Mouse (Mus musculus) midbrain, embryonic 11.5 days (tissue): ENCODE measurements around the gene Aldh3a2. TPM values are rescaled to one million over a fixed set of nuclear protein-coding genes. Genes with fewer than 3 reads are reported as not detected.

ENCODE experiments used
- ATAC-seq: fragments of 200-750 bp; cut with Nextera tagmentation; 2 replicates; pipeline ENCODE4 v1.8.0; 2017; ENCODE audit warnings: moderate TSS enrichment, moderate library complexity; ENCODE audit not compliant: low FRiP score
- DNase-seq: peaks from one replicate; pipeline ENCODE4 v3.0.0; 2015; ENCODE audit warnings: low spot score; ENCODE audit errors: missing footprints
- H3K27ac ChIP-seq: fragments of 300-500 bp; sonication (generic); 2 replicates; pipeline ENCODE4 v1.5.1; 2014; ENCODE audit warnings: low read depth, low read length
- H3K27me3 ChIP-seq: fragments of 300-500 bp; sonication (generic); 2 replicates; pipeline ENCODE4 v1.6.1; 2014; ENCODE audit warnings: mild to moderate bottlenecking, low read length, moderate library complexity, mixed read lengths; ENCODE audit not compliant: control insufficient read depth, insufficient read depth
- H3K36me3 ChIP-seq: fragments of 300-500 bp; sonication (generic); 2 replicates; pipeline ENCODE4 v1.6.1; 2014; ENCODE audit warnings: mild to moderate bottlenecking, low read length, moderate library complexity, mixed read lengths; ENCODE audit not compliant: control insufficient read depth, insufficient read depth
- H3K4me1 ChIP-seq: fragments of 300-500 bp; sonication (generic); 2 replicates; pipeline ENCODE4 v1.6.1; 2014; ENCODE audit warnings: low read length; ENCODE audit not compliant: control insufficient read depth, insufficient read depth
- H3K4me2 ChIP-seq: fragments of 300-500 bp; sonication (generic); 2 replicates; pipeline ENCODE4 v1.6.1; 2014; ENCODE audit warnings: mild to moderate bottlenecking, moderate library complexity
- H3K4me3 ChIP-seq: fragments of 300-500 bp; sonication (generic); 2 replicates; pipeline ENCODE4 v1.5.1; 2014; ENCODE audit warnings: low read depth, low read length
- H3K9ac ChIP-seq: fragments of 300-500 bp; sonication (generic); 2 replicates; pipeline ENCODE4 v1.6.1; 2014; ENCODE audit warnings: low read length
- H3K9me3 ChIP-seq: fragments of 300-500 bp; sonication (generic); 2 replicates; pipeline ENCODE4 v1.6.1; 2016; ENCODE audit warnings: low read length; ENCODE audit not compliant: control insufficient read depth
- WGBS: fragments of 180-500 bp; shearing (Covaris S2); extraction: QIAGEN DNeasy Blood & Tissue Kit; methylation state at CpG from one replicate; pipeline ENCODE4 v1.1.7; 2014; 5-methylcytosine and 5-hydroxymethylcytosine counted together
- polyA plus RNA-seq: library from polyadenylated mRNA; unstranded; fragments of >200 nt; fragmentation: Nextera tagmentation; extraction: Ambion mirVana; gene quantifications from 2 replicates; pipeline ENCODE4 v1.2.1, GENCODE M21; 2014

Aldh3a2 gene
- polyA plus RNA-seq, 1 experiment from 2014 or later: 26.0 TPM

- no peaks in the 10 kb centered on the region for H3K36me3 ChIP-seq
- H3K4me3 ChIP-seq: no peak overlapping the region
- ATAC-seq: no peak
- H3K4me1 ChIP-seq: no peaks in the 10 kb centered on the region
- no peak for DNase-seq
- no peak overlapping the region for H3K27ac ChIP-seq
- no peaks in the 10 kb centered on the region for H3K9me3 ChIP-seq
- no peaks in the 10 kb centered on the region for H3K27me3 ChIP-seq
- H3K4me2 ChIP-seq: no peak overlapping the region
- WGBS: 87% methylated on average over 2 of the region's 2 CpGs
- no peak overlapping the region for H3K9ac ChIP-seq
Measured at GRCm38 (mm10) chr11:61277937-61278336, 10.7 kb upstream of the Aldh3a2 start.

DNA sequence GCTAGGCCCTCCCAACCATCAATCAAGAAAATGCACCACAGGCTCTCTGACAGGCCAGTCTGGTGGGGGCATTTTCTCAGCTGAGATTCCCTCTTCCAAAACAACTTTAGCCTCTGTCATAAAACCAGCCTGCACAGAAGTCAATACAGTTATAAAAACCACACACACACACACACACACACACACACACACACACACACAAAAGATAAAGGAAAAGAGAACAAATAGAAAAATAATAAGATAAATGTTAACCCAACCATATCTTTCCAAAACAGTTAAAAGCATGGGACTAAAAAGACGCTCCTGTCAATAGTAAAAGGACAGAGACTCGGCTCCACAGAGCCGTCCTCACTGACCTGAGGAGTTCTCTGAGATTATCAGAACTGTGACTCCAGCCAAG, 9.2 kb upstream of the Aldh3a2 start:
- ATAC-seq (no peak), DNase-seq (no peak)
- no peak overlapping the region for H3K9ac ChIP-seq
- no peaks in the 10 kb centered on the region for H3K27me3 ChIP-seq
- H3K4me2 ChIP-seq: no peak overlapping the region
- H3K9me3 ChIP-seq: no peaks in the 10 kb centered on the region
- no peak overlapping the region for H3K4me3 ChIP-seq
- WGBS: 75% methylated on average over 3 of the region's 3 CpGs
- H3K27ac ChIP-seq: no peak overlapping the region
- no peaks in the 10 kb centered on the region for H3K36me3 ChIP-seq
- H3K4me1 ChIP-seq: no peaks in the 10 kb centered on the region

DNA sequence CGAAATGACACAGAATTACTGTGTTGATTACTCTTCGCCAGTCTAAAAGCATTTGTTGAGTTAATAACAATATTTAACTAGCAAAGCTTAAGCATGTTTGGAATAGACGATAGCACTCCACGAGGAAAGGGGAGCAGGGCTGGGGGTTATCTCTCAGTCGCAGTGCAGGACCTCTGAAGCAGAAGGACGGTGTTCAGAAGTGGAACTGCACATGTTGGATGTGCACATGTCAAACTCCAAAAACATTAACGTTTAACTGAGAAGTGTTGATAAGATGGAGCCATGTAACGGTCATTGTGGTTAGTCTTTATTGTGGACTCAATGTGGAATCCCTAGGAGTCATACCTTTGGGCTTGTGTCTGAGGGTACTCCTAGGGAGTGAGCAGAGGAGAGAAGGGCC, 7.8 kb upstream of the Aldh3a2 start:
- H3K9me3 ChIP-seq: no peaks in the 10 kb centered on the region
- H3K9ac ChIP-seq: no peak overlapping the region
- no peaks in the 10 kb centered on the region for H3K4me1 ChIP-seq
- no peaks in the 10 kb centered on the region for H3K27me3 ChIP-seq
- H3K36me3 ChIP-seq: no peaks in the 10 kb centered on the region
- H3K4me2 ChIP-seq: no peak overlapping the region
- H3K4me3 ChIP-seq: no peak overlapping the region
- WGBS: 81% methylated on average over 8 of the region's 8 CpGs
- no peak overlapping the region for H3K27ac ChIP-seq
- ATAC-seq (no peak), DNase-seq (no peak)

DNA sequence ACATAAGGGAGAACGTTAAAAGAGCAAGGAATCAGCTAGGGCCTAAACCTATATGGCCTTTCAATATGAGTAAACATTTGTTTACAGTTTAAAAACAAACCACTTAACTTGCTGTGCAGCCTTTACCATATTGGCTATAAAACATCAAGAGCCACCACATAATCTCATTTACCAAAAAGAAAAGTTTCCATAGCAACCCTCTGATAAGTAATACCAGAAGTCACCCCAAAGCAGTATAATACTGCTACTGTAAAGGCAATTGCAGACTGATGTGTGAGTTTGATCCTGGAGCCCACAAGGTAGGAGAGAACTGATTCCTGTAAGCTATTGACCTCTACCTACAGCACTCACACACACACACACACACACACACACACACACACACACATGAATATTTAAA, 7.2 kb upstream of the Aldh3a2 start:
- no peak overlapping the region for H3K9ac ChIP-seq
- H3K36me3 ChIP-seq: no peaks in the 10 kb centered on the region
- WGBS: 94% methylated on average over 1 of the region's 1 CpGs
- no peak for DNase-seq
- no peak overlapping the region for H3K27ac ChIP-seq
- no peaks in the 10 kb centered on the region for H3K27me3 ChIP-seq
- ATAC-seq: no peak
- no peak overlapping the region for H3K4me2 ChIP-seq
- no peaks in the 10 kb centered on the region for H3K9me3 ChIP-seq
- H3K4me1 ChIP-seq: no peaks in the 10 kb centered on the region
- no peak overlapping the region for H3K4me3 ChIP-seq

DNA sequence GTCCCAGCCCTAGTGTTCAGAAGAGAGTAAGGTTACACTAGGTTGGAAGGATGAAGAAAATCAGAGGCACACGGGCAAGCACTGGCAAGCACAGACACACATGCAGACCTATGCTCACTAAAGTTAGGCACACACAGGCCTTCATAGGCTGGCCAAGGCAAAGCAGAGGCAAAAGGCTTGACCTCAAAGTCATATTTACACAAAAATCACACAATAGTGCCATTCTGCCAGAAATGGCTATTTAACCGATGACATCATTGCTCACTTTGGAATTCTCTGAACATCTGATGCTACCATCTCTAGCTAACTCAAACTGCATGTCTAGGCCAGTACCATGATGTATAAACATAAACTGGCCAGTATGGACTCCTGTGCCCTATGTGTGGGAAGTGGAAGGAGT, 6.7 kb upstream of the Aldh3a2 start:
- no peak for ATAC-seq
- Histone ChIP-seq H3K27ac (no peak overlapping the region), H3K4me2 (no peak overlapping the region), H3K36me3 (no peaks in the 10 kb centered on the region), H3K4me3 (no peak overlapping the region), H3K27me3 (no peaks in the 10 kb centered on the region), H3K4me1 (no peaks in the 10 kb centered on the region), H3K9me3 (no peaks in the 10 kb centered on the region), H3K9ac (no peak overlapping the region)
- WGBS: 82% methylated on average over 2 of the region's 2 CpGs
- DNase-seq: no peak

- Histone ChIP-seq H3K27ac (no peak overlapping the region), H3K9ac (no peak overlapping the region), H3K9me3 (no peaks in the 10 kb centered on the region), H3K4me3 (no peak overlapping the region), H3K27me3 (no peaks in the 10 kb centered on the region; the same call in 1 of the 2 replicates), H3K4me1 (no peaks in the 10 kb centered on the region; the same call in 1 of the 2 replicates), H3K4me2 (no peak overlapping the region), H3K36me3 (no peaks in the 10 kb centered on the region)
- no peak for DNase-seq
- no peak for ATAC-seq
Measured at GRCm38 (mm10) chr11:61271612-61272011, 4.3 kb upstream of the Aldh3a2 start.

DNA sequence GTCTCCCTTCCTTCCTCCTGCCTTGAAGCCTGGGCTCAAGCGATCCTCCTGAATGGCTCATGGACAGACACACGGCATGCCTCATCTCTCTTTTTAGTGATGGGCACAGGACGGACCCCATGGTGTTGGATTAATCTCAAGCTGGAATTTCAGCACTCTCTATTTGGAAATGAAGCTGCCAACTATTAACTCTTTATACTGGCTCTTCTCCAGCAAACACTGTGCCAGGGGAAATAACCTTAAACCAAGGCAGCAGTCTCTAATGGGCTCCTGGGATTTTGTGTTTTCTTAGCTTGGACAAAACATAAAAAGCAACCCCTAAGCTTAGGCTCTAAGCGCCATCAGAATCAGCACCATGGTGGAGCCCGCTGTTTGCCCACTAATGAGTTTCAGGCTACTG, 3.1 kb upstream of the Aldh3a2 start:
- H3K9me3 ChIP-seq: no peaks in the 10 kb centered on the region
- no peak overlapping the region for H3K27ac ChIP-seq
- H3K27me3 ChIP-seq: no peaks in the 10 kb centered on the region; the same call in 1 of the 2 replicates
- no peak overlapping the region for H3K9ac ChIP-seq
- peaks cover 3% of the 10 kb centered on the region for H3K4me1 ChIP-seq
- no peak for DNase-seq
- no peak for ATAC-seq
- WGBS: 84% methylated on average over 5 of the region's 5 CpGs
- H3K4me3 ChIP-seq: no peak overlapping the region
- no peaks in the 10 kb centered on the region for H3K36me3 ChIP-seq
- no peak overlapping the region for H3K4me2 ChIP-seq

DNA sequence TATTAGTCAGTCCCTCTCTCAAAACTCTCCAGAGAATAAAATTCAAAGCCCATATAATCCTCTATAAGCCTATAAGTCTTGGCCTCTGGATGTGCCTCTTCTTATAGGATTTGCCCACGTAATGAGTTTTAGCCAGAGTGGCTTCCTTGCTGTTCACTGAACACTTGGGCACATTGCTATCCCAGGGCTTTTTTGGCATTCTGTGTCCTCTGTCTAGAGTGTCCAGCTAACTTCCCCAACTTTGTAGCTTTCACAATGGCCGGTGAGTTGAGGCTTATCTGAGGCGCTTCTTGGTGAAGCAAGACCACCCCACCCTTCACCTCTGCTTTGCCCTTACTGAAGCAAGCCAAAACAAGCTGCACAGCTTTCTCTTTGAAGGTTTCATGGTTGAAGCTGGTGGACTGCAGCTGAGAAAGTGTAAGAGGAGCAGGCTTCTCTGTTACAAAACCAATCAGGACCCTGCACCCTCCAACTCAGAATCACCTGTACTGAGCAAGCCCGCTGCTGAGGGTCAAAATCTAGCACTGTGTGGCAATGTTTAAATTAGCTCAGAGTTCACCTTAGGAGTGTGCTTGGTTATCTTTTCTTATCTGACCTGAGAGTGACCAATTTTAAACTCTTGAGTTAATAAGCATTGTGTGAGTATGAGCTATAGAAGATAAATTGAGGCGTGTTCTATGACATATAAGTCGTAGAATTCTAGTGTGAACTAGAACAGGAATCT, 1.5 kb upstream of the Aldh3a2 start:
- no peak for ATAC-seq
- WGBS: 90% methylated on average over 6 of the region's 6 CpGs

DNA sequence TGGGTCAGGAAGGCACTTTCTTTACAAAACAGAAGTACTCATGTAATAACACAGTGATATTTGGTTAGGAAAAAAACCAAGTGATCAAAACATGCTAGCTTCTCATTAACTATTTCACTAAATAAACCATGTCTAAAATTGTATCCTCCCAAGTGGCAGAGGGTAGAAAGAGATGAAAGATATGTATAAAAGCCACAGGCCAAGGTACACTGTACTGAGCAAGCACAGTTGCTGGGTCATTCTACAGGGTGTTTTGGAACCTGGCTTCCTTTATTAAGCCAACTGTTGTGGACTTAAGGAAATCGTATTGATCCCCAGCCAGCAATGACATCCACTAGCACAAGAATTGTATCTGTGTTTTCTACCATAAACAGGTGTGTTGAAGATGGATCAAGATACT, 3.4 kb downstream of the Aldh3a2 start:
- DNase-seq (no peak), ATAC-seq (no peak)
- 88% methylated on average over 1 of the region's 1 CpGs for WGBS
- H3K9ac ChIP-seq: no peak overlapping the region
- H3K4me3 ChIP-seq: no peak overlapping the region
- no peak overlapping the region for H3K27ac ChIP-seq
- peaks cover 3% of the 10 kb centered on the region for H3K4me1 ChIP-seq
- H3K27me3 ChIP-seq: no peaks in the 10 kb centered on the region; the same call in 1 of the 2 replicates
- no peak overlapping the region for H3K4me2 ChIP-seq
- no peaks in the 10 kb centered on the region for H3K9me3 ChIP-seq
- no peaks in the 10 kb centered on the region; the same call in 1 of the 2 replicates for H3K36me3 ChIP-seq

More for the DNA sequence above, 1.5 kb upstream of the Aldh3a2 start:
- Histone ChIP-seq H3K9ac (no peak overlapping the region), H3K27me3 (no peaks in the 10 kb centered on the region; the same call in 1 of the 2 replicates), H3K9me3 (no peaks in the 10 kb centered on the region), H3K36me3 (no peaks in the 10 kb centered on the region), H3K4me3 (no peak overlapping the region), H3K4me2 (no peak overlapping the region), H3K4me1 (peaks cover 3% of the 10 kb centered on the region), H3K27ac (no peak overlapping the region)
- no peak for DNase-seq
